Mouse (Mus musculus) ES-E14 (cell line): ENCODE data around the gene Myo1d. TPM values are rescaled to one million over a fixed set of nuclear protein-coding genes. Genes with fewer than 3 reads are reported as not detected.
A peak's percentile ranks its signal among the peaks of the same experiment; 100 is the strongest.

Experiments
- DNase-seq: peaks from one replicate; pipeline ENCODE4 v3.0.0-alpha.2; 2013; ENCODE audit warnings: low read depth, low spot score
- H3K27ac ChIP-seq: 2 replicates; pipeline ENCODE4 v1.5.1; 2012; ENCODE audit warnings: low read depth, mild to moderate bottlenecking, low read length, moderate library complexity, mixed read lengths; ENCODE audit not compliant: poor library complexity, insufficient read depth, severe bottlenecking
- H3K36me3 ChIP-seq: 2 replicates; pipeline ENCODE4 v1.6.1; 2012; ENCODE audit warnings: mild to moderate bottlenecking, low read length, moderate library complexity, mixed read lengths; ENCODE audit not compliant: control insufficient read depth, poor library complexity, insufficient read depth, severe bottlenecking
- H3K4me1 ChIP-seq, 2 experiments: fragments of 150-350 bp in 1 of 2; sonication (generic) in 1 of 2; 2 replicates each; pipeline ENCODE4 v1.6.1; 2012; ENCODE audit warnings: low read length in 2 of 2, mild to moderate bottlenecking in 1 of 2, mixed read lengths in 1 of 2; ENCODE audit not compliant: control insufficient read depth in 2 of 2, insufficient read depth in 2 of 2, poor library complexity in 1 of 2
- H3K4me3 ChIP-seq, 2 experiments: fragments of 150-350 bp in 1 of 2; sonication (generic) in 1 of 2; 2 replicates each; pipeline ENCODE4 v1.5.1; 2012; ENCODE audit warnings: low read length in 2 of 2, low read depth in 1 of 2, mild to moderate bottlenecking in 1 of 2, mixed read lengths in 1 of 2; ENCODE audit not compliant: insufficient read depth in 1 of 2, poor library complexity in 1 of 2, severe bottlenecking in 1 of 2
- H3K9ac ChIP-seq: 2 replicates; pipeline ENCODE4 v1.6.1; 2012; ENCODE audit warnings: low read depth, mild to moderate bottlenecking, low read length, mixed read lengths; ENCODE audit not compliant: poor library complexity, insufficient read depth, severe bottlenecking
- H3K9me3 ChIP-seq: fragments of 150-350 bp; sonication (generic); 2 replicates; pipeline ENCODE4 v1.6.1; 2012; ENCODE audit warnings: low read depth, mild to moderate bottlenecking, low read length; ENCODE audit not compliant: control insufficient read depth, insufficient read depth
- CHD2 ChIP-seq: IDR thresholded peaks from 2 replicates; pipeline ENCODE4 v1.6.1; 2014; ENCODE audit warnings: mild to moderate bottlenecking, low read depth, low read length, inconsistent platforms
- HCFC1 ChIP-seq: IDR thresholded peaks from 2 replicates; pipeline ENCODE4 v1.6.1; 2012; ENCODE audit warnings: low read length, inconsistent platforms, borderline replicate concordance; ENCODE audit not compliant: insufficient read depth
- MAFK ChIP-seq: IDR thresholded peaks from 2 replicates; pipeline ENCODE4 v1.6.1; 2014; ENCODE audit warnings: mild to moderate bottlenecking, low read depth, low read length, inconsistent platforms; ENCODE audit not compliant: insufficient read depth
- ZC3H11A ChIP-seq: IDR thresholded peaks from 2 replicates; pipeline ENCODE4 v1.6.1; 2012; ENCODE audit warnings: low read depth, mild to moderate bottlenecking, inconsistent platforms, low read length, borderline replicate concordance
- ZNF384 ChIP-seq: IDR thresholded peaks from 2 replicates; pipeline ENCODE4 v1.6.1; 2012; ENCODE audit warnings: low read depth, low read length, inconsistent platforms
- in situ Hi-C, 2 experiments: fragments of 600-800 bp; cut with MboI; formaldehyde crosslinking; loops; one replicate each; pipeline ENCODE4 v1.15.1; 2025; ENCODE audit warnings: low sequenced_read_pairs in 2 of 2, inconsistent platforms in 1 of 2; ENCODE audit not compliant: unreplicated experiment in 2 of 2
- total RNA-seq: library from RNA; depleted of rRNA; stranded (reverse); fragments of 300-350 nt; gene quantifications from 2 replicates; pipeline ENCODE4 v1.2.3, GENCODE M21; 2012

Myo1d gene
- total RNA-seq, 1 experiment: 2.9 TPM

DNA sequence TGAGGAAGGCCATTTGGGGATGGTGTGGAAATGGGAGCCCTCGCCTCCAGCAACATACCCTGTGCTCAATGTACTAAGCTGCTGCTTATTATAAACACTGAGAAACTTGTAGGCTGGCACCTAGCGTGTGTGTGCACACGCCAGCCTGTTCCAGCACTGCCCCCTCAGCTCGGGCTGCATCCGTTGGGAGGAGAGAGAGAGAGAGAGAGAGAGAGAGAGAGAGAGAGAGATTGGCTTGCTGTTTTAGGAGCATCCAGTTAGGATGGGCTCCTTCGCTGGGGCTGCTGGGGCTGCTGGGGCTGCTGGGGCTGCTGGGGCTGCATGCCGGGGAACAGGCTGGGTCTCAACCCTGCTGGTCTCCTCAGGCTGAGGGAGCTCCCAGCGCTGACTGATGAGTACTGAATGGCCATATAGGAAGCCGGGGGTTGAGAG, 294.7 kb downstream of the Myo1d start:
- Histone ChIP-seq H3K4me3 (no peak overlapping the region), H3K36me3 (no peaks in the 10 kb centered on the region), H3K9me3 (no peaks in the 10 kb centered on the region), H3K9ac (no peak overlapping the region), H3K4me1 (no peaks in the 10 kb centered on the region), H3K27ac (no peak overlapping the region)
- no peak for DNase-seq
- in situ Hi-C loops: no loop called here
- TF ChIP-seq HCFC1 (no peak), ZNF384 (no peak), CHD2 (no peak), ZC3H11A (no peak), MAFK (no peak)

GRCm38 (mm10) chr11:80484191-80484791, 295.5 kb downstream of the Myo1d start:
- no peak overlapping the region for H3K27ac ChIP-seq
- no peak for TF ChIP-seq CHD2
- TF ChIP-seq ZC3H11A: no peak
- no peak for TF ChIP-seq HCFC1
- no peak for TF ChIP-seq MAFK
- TF ChIP-seq ZNF384: no peak
- H3K36me3 ChIP-seq: no peaks in the 10 kb centered on the region
- 0 out of 4 replicates have a peak, but pooled peaks cover 0 to 2% of the 10 kb centered on the region in 2 experiments for H3K4me1 ChIP-seq
- DNase-seq: no peak
- in situ Hi-C loops: no loop called here
- no peaks in the 10 kb centered on the region for H3K9me3 ChIP-seq
- peak overlapping the region; percentile 12; the same call in 1 of the 2 replicates for H3K9ac ChIP-seq
- peak overlapping the region; percentile 2 to 19; a peak in 1 of 4 replicates for H3K4me3 ChIP-seq

DNA sequence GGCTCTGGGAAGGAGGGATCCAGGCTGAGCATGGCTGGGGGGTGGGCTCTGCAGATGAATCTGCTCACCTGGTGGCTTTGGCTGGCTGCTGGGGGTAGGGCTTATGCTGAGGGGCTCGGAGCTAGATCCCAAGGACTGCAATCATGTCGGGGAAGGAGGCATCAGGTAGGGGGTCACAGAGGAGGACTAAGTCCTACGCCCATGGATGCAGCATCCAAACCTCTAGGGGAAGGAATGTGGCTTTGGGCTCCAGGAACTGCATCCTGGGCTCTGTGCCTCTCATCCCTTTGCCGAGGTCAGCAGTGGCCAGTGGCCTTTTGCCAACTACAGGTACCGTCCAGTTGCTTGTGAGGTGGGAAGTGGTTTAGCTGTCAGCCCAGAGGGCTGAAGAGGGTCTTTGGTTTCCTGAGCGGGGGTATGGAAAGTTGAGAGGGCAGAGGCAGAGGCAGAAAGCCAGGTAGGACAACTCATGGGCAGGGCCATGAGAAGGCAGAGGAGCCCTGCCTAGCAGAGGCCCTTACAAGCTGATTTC, 296.2 kb downstream of the Myo1d start:
- no peak overlapping the region for H3K4me3 ChIP-seq
- in situ Hi-C loops: no loop called here
- 0 out of 4 replicates have a peak, but pooled peaks cover 0 to 4% of the 10 kb centered on the region in 2 experiments for H3K4me1 ChIP-seq
- H3K9ac ChIP-seq: no peak overlapping the region
- no peaks in the 10 kb centered on the region for H3K36me3 ChIP-seq
- no peak for DNase-seq
- no peaks in the 10 kb centered on the region for H3K9me3 ChIP-seq
- TF ChIP-seq HCFC1 (no peak), CHD2 (no peak), ZC3H11A (no peak), MAFK (no peak), ZNF384 (no peak)
- H3K27ac ChIP-seq: no peak overlapping the region

DNA sequence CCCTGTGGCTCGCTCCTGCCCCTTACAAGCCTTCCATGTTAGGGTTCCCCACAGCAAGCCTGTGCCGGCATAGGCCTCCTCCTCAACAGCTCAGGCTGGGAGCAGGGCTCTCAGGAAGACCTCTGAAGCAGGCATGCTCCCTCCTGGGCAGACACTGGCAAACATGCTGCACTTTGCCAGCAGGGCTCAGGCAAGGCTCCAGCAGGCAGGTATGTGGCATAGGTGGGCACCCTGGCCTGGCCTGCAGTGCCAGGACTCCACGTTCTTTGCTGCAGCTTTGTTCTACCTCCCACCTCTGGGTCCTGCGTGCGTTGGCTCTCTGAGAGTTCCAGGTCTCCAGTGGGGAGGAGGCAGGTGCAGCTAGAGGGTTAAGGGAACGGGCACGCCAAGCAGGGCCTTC, 296.9 kb downstream of the Myo1d start:
- Histone ChIP-seq H3K4me1 (peaks cover 0 to 4% of the 10 kb centered on the region in 2 experiments; a peak in 1 of 4 replicates), H3K36me3 (no peaks in the 10 kb centered on the region), H3K27ac (no peak overlapping the region), H3K9me3 (no peaks in the 10 kb centered on the region), H3K4me3 (no peak overlapping the region), H3K9ac (no peak overlapping the region)
- DNase-seq: no peak
- no peak for TF ChIP-seq CHD2
- no peak for TF ChIP-seq ZNF384
- no peak for TF ChIP-seq MAFK
- TF ChIP-seq ZC3H11A: no peak
- TF ChIP-seq HCFC1: no peak
- in situ Hi-C loops: no loop called here
